Mouse (Mus musculus) left cerebral cortex, adult 2 months (tissue): Measurements from ENCODE around the gene Hoxb9. TPM values are rescaled to one million over a fixed set of nuclear protein-coding genes. Genes with fewer than 3 reads are reported as not detected.

ENCODE experiments used
- DNase-seq, 2 experiments: peaks; one replicate each; pipeline ENCODE4 v3.0.0; 2021 to 2022; ENCODE audit warnings: low spot score in 2 of 2, mixed read lengths in 1 of 2; ENCODE audit errors: extremely low spot score in 1 of 2
- H3K27ac ChIP-seq: fragments of 200-600 bp; 2 replicates; pipeline ENCODE4 v1.8.1; 2022
- H3K4me3 ChIP-seq: fragments of 200-600 bp; 2 replicates; pipeline ENCODE4 v1.8.1; 2022
- CTCF ChIP-seq: fragments of 200-600 bp; IDR thresholded peaks from 2 replicates; pipeline ENCODE4 v1.8.1; 2022; ENCODE audit warnings: antibody characterized with exemption, mild to moderate bottlenecking, moderate library complexity
- intact Hi-C: fragments of 180-260 bp; cut with DNase I; formaldehyde crosslinking; loops from one replicate; pipeline ENCODE4 v1.15.1; 2025
- total RNA-seq, 2 experiments: library from RNA; stranded (reverse); gene quantifications; 2 replicates each; pipeline ENCODE4 v1.2.3; 2021

Gene Hoxb9
- total RNA-seq, 2 experiments from 2014 or later = not detected

- intact Hi-C loops = no loop called here
- H3K27ac ChIP-seq = no peak overlapping the region
- no peak for DNase-seq
- no peak for TF ChIP-seq CTCF
- no peak overlapping the region for H3K4me3 ChIP-seq
These were observed 9.4 kb downstream of the Hoxb9 start for GRCm38 (mm10) chr11:96280399-96281378.

- no peak for DNase-seq
- intact Hi-C loops = no loop called here
- no peak overlapping the region for H3K4me3 ChIP-seq
- H3K27ac ChIP-seq = no peak overlapping the region
- no peak for TF ChIP-seq CTCF
These were observed 10.1 kb downstream of the Hoxb9 start for GRCm38 (mm10) chr11:96281396-96281795.

GRCm38 (mm10) chr11:96281855-96282570, 10.8 kb downstream of the Hoxb9 start, which contains the start of gene Hoxb8:
Hoxb8 (plus strand) TSS chr11:96281905.
- TF ChIP-seq CTCF = no peak
- no peak within 1 kb of the TSS for H3K27ac ChIP-seq
- no peak for DNase-seq
- intact Hi-C loops = no loop called here
- no peak within 1 kb of the TSS for H3K4me3 ChIP-seq

GRCm38 (mm10) chr11:96282795-96283430, 11.7 kb downstream of the Hoxb9 start:
- TF ChIP-seq CTCF = no peak

GRCm38 (mm10) chr11:96284041-96284749, 12.9 kb downstream of the Hoxb9 start:
- DNase-seq = no peak
- intact Hi-C loops = no loop called here
- peak; percentile 9 for TF ChIP-seq CTCF
- Histone ChIP-seq H3K4me3 (no peak overlapping the region), H3K27ac (no peak overlapping the region)

More at GRCm38 (mm10) chr11:96282795-96283430, 11.7 kb downstream of the Hoxb9 start:
- Histone ChIP-seq H3K27ac (no peak overlapping the region), H3K4me3 (no peak overlapping the region)
- DNase-seq = no peak
- intact Hi-C loops = no loop called here

GRCm38 (mm10) chr11:96284774-96285734, 13.8 kb downstream of the Hoxb9 start:
- no peak for TF ChIP-seq CTCF

GRCm38 (mm10) chr11:96285771-96286738, 14.8 kb downstream of the Hoxb9 start, which contains the start of gene Hoxb7:
Hoxb7 (plus strand) TSS chr11:96286623.
- no peak within 1 kb of the TSS for H3K4me3 ChIP-seq
- TF ChIP-seq CTCF = no peak
- no peak for DNase-seq
- intact Hi-C loops = no loop called here
- no peak within 1 kb of the TSS for H3K27ac ChIP-seq

More at GRCm38 (mm10) chr11:96284774-96285734, 13.8 kb downstream of the Hoxb9 start:
- DNase-seq = no peak
- no peak overlapping the region for H3K4me3 ChIP-seq
- intact Hi-C loops = no loop called here
- no peak overlapping the region for H3K27ac ChIP-seq

- no peak for TF ChIP-seq CTCF
- intact Hi-C loops = no loop called here
- Histone ChIP-seq H3K4me3 (no peak overlapping the region), H3K27ac (no peak overlapping the region)
- no peak for DNase-seq
These were observed 15.6 kb downstream of the Hoxb9 start for GRCm38 (mm10) chr11:96286739-96287385.

- Histone ChIP-seq H3K4me3 (no peak overlapping the region), H3K27ac (no peak overlapping the region)
- no peak for TF ChIP-seq CTCF
- no peak for DNase-seq
- intact Hi-C loops = no loop called here
These were observed 16.2 kb downstream of the Hoxb9 start for GRCm38 (mm10) chr11:96287411-96287810.
